Mouse (Mus musculus): ENCODE results near the gene Gemin2.
"Not testable (repeated sequence)": the region's sequence is repeated elsewhere in the genome, so short reads cannot be mapped to it uniquely, and the experiment has no call there.

Gene Gemin2

GRCm38 (mm10) chr12:59058242-59058641, 45.0 kb downstream of the Gemin2 start:
- not testable (repeated sequence) for DNase-seq (ENCODE audit: low read depth, low spot score)

- no peak for DNase-seq (ENCODE audit: low read depth, low spot score)
Measured at GRCm38 (mm10) chr12:59060322-59060721, 47.1 kb downstream of the Gemin2 start.

- peak; percentile 84 for DNase-seq (ENCODE audit: low read depth, low spot score)
Measured at GRCm38 (mm10) chr12:59060993-59061595, 47.9 kb downstream of the Gemin2 start, which contains the start of gene Trappc6b. Gene Trappc6b, minus strand, starts transcription at chr12:59061472.

GRCm38 (mm10) chr12:59064837-59065236, 51.6 kb downstream of the Gemin2 start:
- no peak for DNase-seq (ENCODE audit: low read depth, low spot score)

- no peak for DNase-seq (ENCODE audit: low read depth, low spot score)
Measured at GRCm38 (mm10) chr12:59065776-59066175, 52.6 kb downstream of the Gemin2 start.

DNA sequence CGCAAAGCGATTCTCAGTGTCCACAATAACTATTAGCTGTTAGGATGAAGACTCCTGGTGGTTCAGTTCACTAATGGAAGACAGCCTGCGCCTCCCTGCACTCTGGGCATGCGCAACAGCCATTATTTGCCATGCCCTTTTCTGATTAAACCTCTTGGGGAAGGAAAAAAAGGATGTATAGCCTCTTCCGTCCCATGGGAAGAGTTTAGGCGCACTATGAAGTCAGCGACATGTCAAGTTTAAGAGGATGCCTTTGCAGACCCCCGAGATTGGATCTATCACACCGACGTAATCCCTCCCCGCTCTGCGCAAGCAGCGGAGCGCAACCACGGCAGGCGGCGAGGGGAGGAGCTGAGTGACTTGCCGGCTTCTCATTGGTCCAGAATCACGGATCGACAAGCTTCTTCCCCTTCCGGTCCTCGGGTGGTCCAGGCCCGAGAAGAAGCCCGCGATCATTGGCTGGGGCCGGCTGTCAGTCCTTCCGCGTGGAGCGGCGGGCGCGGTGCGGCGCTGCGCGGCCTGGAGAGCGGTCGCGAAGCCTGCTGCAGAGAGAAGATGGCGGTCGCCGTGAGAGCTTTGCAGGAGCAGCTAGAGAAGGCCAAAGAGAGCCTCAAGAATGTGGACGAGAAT, 53.4 kb downstream of the Gemin2 start, which contains the start of gene Pnn:
TSS of gene Pnn (plus strand) at position 437 of the 630 bp plus-strand sequence.
- peak; percentile 97 for DNase-seq (ENCODE audit: low read depth, low spot score)

DNA sequence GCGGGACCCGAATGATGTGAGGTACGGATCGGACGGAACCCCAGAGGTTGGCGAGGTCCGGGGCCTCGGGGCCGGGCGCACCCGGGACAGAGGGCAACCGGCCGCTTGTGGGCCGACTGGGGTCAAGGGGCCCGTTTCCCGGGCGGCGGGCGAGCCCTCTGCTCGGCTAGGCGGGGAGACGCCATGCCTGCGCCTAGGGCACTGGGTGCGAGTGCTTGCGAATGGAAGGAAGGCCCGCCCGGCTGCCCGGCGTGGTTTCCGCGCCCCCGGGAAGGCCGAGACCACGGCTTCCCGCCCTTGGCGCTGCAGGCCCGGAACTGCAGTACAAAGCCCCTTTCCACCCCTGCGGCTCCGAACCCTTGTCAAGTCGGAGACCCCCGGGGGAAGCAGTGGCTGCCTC, 53.9 kb downstream of the Gemin2 start:
- DNase-seq (ENCODE audit: low read depth, low spot score), result no peak

- peak; percentile 47 for DNase-seq (ENCODE audit: low read depth, low spot score)
Measured at GRCm38 (mm10) chr12:59068791-59069190, 55.6 kb downstream of the Gemin2 start.

DNA sequence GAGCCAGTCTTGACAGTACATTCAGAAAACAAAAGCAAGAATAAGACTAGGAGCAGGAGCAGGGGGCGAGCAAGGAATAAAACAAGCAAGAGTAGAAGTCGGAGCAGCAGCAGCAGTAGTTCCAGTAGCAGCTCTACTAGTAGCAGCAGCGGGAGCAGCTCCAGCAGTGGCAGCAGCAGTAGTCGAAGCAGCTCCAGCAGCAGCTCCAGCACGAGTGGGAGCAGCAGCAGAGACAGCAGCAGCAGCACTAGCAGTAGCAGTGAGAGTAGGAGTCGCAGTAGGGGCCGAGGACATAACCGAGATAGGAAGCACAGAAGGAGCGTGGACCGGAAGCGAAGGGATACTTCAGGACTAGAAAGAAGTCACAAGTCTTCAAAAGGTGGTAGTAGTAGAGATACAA, 59.1 kb downstream of the Gemin2 start:
- DNase-seq (ENCODE audit: low read depth, low spot score), result no peak

- DNase-seq (ENCODE audit: low read depth, low spot score), result no peak
Measured at GRCm38 (mm10) chr12:59074052-59074451, 60.9 kb downstream of the Gemin2 start.

- no peak for DNase-seq (ENCODE audit: low read depth, low spot score)
Measured at GRCm38 (mm10) chr12:59076996-59077395, 63.8 kb downstream of the Gemin2 start.

- no peak for DNase-seq (ENCODE audit: low read depth, low spot score)
Measured at GRCm38 (mm10) chr12:59077883-59078282, 64.7 kb downstream of the Gemin2 start.

All from ES-CJ7 (cell line).